Mouse (Mus musculus) brain, embryonic 14.5 days (tissue): ENCODE results near the gene Psmd14. TPM values are rescaled to one million over a fixed set of nuclear protein-coding genes. Genes with fewer than 3 reads are reported as not detected.
A peak's percentile ranks its signal among the peaks of the same experiment; 100 is the strongest.

Source experiments
- DNase-seq: peaks from one replicate; pipeline ENCODE4 v3.0.0-alpha.2; 2011; ENCODE audit warnings: low read depth
- CTCF ChIP-seq: fragments of 200-500 bp; IDR thresholded peaks from 2 replicates; pipeline ENCODE4 v1.5.1; 2012; ENCODE audit warnings: inconsistent platforms, mild to moderate bottlenecking, moderate library complexity, borderline replicate concordance; ENCODE audit not compliant: insufficient read depth, insufficient read length; ENCODE audit errors: extremely low read depth
- POLR2A ChIP-seq: fragments of 200-500 bp; IDR thresholded peaks from 2 replicates; pipeline ENCODE4 v1.6.1; 2012; ENCODE audit warnings: mild to moderate bottlenecking, inconsistent platforms, borderline replicate concordance; ENCODE audit not compliant: poor library complexity, insufficient read depth, insufficient read length, severe bottlenecking; ENCODE audit errors: extremely low read depth
- polyA plus RNA-seq: library from polyadenylated mRNA; depleted of rRNA; stranded (reverse); fragments of >200 nt; gene quantifications from 2 replicates; pipeline ENCODE4 v1.2.3, GENCODE M21; 2012

The Psmd14 gene
- polyA plus RNA-seq, 1 experiment, result 104 TPM

DNA sequence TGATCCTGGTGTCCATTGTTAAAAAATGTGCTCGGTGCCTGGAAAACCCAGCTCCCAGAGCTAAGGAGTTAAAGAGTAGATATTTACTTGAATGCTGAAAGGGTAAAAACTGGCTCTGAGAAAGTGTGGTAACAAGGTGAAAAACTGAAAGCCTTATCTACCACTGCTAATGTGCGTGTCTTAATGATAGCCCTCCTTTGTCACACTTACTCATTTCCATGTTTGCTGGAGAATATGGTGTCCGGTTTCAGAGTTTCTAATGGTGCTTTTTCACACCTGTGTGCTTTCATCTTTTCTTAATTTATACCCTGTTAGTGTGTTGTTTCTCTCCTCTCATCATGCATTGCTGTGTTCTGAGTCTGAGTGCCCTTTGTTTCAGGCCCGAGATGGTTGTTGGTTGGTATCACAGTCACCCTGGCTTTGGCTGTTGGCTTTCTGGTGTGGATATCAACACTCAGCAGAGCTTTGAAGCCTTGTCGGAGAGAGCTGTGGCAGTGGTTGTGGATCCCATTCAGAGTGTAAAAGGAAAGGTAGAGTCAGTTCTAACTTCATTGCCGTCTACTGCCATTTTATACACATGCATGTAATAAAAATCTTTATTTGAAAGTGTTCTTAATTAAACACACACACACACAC, 53.1 kb downstream of the Psmd14 start:
- TF ChIP-seq CTCF, result no peak
- TF ChIP-seq POLR2A, result no peak
- peak; percentile 63 for DNase-seq

DNA sequence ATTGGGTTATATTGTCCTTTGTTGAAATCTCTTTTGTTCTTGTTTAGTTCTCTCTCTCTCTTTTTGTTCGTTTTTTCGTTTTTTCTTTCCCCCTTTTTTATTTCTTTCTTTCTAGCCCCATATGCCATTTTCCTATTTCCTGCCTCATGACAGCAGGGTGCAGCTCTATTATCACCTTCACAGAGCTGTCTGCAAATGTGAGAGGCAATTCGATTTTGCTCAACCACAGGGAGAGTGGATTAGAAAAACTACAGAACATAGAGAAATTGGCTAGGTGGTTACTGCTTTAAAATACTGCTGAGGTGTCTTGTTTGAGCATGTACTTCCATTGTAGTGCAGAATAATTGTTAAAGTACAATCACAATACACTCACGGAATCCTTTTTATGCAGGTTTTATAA, 54.0 kb downstream of the Psmd14 start:
- no peak for TF ChIP-seq CTCF
- no peak for TF ChIP-seq POLR2A
- peak; percentile 81 for DNase-seq

DNA sequence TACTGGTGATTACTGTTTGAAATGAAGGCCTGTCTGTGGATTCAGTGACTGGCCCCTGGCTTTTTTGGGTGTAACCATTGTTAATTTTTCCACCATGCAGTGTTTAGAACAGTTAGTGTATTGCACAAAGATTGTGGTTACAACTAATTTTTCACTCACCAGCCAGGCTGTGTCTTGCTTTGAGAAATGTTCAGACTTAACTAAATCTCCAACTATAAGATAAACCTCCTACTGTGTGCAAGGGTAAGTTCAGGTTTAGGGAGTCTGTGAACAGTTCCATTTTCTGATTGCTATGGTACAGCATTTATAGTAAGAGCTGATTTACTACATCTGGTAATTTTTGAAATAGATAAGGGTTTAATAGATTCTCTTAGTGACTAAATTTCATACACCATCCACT, 69.3 kb downstream of the Psmd14 start:
- DNase-seq, result no peak
- TF ChIP-seq POLR2A, result no peak
- no peak for TF ChIP-seq CTCF

DNA sequence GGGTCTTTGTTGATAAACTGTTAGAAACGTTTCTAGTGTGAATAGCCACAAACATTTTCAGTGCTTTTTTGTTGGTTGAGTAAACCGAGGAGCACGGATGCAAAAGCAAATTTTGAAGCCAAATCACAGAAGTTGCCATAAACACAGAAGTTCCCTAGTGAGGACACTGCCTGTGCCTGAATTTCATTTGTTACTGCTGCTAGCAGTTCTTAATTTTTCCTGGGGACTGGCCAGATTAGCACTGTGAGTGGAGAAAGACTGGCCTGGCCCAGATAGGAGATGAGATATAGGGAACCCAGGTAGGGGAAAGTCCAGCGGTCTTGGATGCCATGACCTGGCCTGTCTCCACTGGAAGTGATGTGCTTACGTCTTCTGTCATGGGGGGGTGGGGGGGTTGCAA, 83.5 kb downstream of the Psmd14 start:
- peak; percentile 54 for DNase-seq
- TF ChIP-seq CTCF (no peak), POLR2A (no peak)

DNA sequence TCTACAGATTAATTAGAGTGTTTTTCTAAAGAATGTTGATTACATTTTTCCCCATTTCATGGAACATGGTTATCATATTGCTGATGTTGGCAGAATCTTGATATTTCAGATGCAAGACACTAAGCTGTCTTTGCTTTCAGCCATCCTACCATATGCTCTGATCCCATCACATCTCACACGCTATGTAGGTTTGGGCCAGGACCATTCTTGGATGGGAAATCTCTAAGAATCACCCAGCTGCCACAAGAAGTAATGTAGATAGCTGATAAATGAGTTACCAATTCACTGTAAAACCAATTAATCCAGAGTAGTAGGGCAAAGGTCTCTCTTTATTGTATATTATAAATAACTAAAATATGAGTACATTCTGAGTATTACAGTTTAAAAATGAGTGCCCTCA, 86.6 kb downstream of the Psmd14 start:
- TF ChIP-seq CTCF (no peak), POLR2A (no peak)
- peak; percentile 77 for DNase-seq

DNA sequence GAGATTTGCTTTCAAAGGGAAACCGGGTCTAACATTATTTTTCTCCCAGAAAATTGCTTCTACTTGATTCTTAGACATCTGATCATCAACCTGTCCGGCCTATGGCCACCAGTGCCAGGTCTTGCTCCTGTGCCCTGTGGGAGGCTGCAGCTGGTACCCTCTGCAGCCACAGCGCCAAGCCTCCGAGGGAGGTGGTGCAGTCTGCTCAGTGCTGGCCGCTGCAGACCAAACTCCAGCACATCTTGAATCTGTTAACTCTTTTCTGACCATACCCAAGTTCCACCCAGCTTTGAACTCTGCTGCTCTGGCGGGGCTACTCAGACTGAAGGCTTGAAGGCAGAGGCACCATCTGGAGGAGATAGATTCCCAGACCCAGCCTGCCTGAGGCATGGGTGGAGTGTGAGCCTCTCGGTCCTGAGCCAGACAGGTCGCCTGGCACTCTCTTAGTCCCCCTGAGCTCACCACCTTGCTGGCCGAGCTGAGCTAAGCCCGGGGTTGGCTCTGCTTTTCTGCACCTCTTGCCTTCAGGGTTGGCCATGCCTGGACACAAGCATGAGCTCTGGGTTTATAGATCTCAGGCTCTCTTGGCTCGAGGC, 91.3 kb downstream of the Psmd14 start, which contains the start of gene Tbr1:
Tbr1 (plus strand) TSS at position 275 of the 596 bp plus-strand sequence.
- DNase-seq, result peak; percentile 71
- no peak for TF ChIP-seq CTCF
- TF ChIP-seq POLR2A, result no peak

DNA sequence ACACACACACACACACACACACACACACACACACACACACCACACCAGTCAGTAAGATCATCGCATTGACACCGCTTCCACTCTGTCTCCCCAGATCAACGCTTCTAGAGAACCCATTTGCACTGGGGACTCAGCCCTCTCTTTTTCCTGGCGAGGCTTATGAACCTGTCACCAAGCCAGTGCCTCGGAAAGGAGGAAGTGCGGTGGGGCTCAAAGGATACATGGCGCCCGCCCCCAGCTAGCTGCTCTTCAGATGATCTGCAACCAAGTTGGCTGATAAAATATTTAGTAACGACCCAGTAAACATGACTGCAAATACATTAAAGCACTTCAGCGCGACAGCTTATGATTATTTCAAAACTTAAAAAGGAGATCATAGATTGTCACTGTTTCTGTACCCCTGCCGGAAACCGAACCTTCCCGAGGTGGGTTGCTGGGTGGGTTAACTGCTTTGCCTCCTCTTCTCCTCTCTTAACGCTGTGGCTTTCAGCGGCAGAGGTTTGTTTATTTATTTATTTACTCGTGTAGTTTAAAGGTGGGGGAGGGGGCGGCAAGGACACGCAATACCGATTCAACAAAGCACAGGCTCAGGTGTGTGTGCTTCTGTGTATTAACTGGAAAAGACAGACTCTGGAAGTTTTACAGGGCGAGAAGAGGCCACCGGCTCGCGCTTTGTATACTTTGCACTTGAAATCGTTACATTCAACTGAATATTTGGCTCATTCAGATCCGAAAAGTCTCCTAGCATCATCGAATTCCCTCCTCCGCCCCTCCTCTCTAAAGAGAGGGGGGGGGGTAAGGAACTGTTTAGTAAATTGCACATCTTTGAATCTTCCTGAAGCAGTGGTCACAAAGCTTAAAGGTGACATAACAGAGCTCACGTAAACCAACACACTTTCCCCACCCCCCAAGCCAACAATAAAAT, 92.2 kb downstream of the Psmd14 start:
- DNase-seq, result peak; percentile 78

DNA sequence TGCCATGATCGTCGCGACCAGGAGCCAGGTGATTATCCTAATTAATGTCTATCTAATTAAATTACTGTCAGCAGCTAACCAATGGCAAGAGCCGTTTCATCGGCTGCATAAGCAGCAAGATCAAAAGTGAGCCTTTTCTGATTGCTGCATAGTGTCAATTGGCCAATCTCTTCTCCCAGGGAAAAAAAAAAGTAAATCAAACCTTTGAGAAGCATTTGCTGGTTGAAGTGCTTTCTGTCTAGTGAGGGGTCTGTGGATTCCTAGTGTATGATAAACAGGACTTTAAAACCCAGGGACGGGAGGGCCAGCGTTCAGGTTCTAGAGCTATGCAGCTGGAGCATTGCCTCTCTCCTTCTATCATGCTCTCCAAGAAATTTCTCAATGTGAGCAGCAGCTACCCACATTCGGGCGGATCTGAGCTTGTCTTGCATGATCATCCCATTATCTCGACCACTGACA, 92.9 kb downstream of the Psmd14 start:
- peak; percentile 92 for DNase-seq
- TF ChIP-seq CTCF (no peak), POLR2A (no peak)

More for the DNA sequence above, 92.2 kb downstream of the Psmd14 start:
- no peak for TF ChIP-seq POLR2A
- TF ChIP-seq CTCF, result no peak

DNA sequence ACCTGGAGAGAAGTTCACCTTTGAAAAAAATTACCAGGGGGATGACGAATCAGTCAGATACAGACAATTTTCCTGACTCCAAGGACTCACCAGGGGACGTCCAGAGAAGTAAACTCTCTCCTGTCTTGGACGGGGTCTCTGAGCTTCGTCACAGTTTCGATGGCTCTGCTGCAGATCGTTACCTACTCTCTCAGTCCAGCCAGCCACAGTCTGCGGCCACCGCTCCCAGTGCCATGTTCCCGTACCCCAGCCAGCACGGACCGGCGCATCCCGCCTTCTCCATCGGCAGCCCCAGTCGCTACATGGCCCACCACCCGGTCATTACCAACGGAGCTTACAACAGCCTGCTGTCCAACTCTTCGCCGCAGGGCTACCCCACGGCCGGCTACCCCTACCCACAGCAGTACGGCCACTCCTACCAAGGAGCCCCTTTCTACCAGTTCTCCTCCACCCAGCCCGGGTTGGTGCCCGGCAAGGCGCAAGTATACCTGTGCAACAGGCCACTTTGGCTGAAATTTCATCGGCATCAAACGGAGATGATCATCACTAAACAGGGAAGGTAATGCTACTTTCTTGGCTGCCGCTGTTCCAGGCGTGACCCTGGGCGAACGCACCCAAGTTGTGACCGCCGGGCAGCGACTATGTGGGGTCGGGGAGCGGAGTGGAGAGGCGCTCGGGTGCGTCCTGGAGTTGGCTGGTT, 93.5 kb downstream of the Psmd14 start:
- no peak for TF ChIP-seq POLR2A

DNA sequence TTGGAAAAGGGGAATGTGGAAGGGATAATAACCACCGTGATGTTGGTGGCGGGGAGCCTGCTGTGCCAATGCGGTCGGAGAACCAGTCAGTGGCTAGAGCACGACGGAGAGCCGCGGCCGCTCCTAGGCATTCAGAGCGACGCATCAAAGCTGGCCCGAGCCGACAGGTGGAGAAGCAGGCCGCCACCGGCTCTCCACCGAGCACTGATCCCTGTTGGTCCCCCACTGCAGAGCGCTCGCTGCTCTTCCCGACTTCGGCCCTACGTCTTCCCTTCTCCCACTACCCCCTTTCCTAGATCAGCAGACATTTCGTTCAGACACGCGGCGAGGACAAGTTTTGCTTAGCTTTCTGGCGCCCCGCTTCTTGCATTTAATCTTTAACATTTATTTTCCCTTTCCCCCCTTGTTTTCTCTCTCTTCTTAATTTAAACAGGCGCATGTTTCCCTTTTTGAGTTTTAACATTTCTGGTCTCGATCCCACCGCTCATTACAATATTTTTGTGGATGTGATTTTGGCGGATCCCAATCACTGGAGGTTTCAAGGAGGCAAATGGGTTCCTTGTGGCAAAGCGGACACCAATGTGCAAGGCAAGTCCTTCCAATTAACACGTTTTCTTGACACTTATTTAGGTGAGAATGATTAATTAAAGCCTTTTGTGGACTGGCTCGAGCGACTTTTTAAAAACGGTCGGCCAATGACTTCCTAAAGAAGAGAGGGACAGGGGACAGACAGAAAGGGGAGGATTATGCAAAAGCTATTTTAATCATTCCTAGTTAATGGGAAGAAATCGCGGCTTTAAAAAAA, 94.2 kb downstream of the Psmd14 start:
- no peak for TF ChIP-seq POLR2A
- no peak for TF ChIP-seq CTCF
- peak; percentile 75 for DNase-seq

More for the DNA sequence above, 93.5 kb downstream of the Psmd14 start:
- no peak for DNase-seq

DNA sequence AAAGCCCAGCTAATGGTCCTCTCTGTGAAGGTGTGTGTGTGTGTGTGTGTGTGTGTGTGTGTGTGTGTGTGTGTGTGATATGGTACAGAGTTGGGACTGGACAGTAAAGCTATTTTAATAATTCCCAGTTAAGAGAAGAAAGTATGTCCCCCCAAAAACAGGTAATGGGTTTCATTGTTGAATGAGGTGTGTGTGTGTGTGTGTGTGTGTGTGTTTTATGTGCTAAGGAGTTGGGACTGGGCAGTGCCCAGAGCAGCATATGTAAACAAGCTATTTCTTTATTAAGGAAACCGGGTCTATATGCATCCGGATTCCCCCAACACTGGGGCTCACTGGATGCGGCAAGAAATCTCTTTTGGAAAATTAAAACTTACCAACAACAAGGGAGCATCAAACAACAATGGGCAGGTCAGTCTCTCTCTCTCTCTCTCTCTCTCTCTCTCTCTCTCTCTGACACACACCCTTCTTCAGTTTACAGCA, 94.9 kb downstream of the Psmd14 start:
- TF ChIP-seq CTCF, result no peak
- no peak for TF ChIP-seq POLR2A
- peak; percentile 40 for DNase-seq

DNA sequence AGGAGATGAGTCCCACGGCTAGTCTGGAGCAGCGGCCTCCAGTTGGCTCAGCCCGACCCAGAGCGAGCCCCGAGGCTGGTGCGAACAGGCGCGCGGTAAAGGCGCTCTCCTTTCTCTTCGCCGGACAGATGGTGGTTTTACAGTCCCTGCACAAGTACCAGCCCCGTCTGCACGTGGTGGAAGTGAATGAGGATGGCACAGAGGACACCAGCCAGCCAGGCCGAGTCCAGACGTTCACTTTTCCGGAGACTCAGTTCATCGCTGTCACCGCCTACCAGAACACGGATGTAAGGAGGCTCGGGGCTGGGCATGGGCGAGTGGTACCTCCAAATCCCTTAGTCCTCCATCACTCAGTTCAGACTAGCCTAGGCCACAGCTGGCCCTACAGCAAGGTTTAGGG, 95.7 kb downstream of the Psmd14 start:
- peak; percentile 82 for DNase-seq
- TF ChIP-seq POLR2A (no peak), CTCF (no peak)
